ENCODE assay signal across 13 mouse cellular contexts in the genomic region with DNA sequence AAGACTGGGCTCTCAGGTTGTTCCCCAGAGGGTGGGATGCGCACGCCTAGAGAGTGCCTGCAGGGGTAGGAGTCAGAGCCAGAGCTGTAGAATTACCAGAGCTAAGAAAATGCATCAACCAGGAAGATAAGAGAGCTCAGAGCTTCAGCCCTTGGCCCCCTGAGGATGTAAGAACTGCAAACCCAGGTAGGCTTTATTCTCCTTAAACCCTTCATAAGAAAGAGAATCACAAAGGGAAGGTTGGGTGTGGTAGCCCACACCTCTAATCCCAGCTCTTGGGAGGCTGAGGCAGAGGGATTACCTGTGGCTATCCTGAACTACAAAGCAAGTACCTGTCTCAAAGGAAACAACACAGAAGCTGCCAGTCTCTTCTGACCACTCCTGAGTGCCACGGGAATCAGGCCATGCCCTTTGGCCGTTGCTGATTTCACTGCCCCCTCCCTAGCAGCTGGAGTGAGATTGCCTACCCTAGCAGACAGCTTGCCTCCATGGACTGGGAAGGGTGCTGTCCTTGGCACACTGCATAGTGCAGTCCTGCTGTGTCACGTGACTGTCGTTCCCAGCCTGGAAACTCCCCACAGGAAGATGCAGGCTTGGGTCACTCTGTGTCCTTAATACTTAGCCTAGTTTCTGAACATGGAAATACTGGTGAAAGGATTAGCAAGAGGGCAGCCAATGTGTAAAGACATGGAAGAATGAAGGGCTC. TPM values are rescaled to one million over a fixed set of nuclear protein-coding genes. Genes with fewer than 3 reads are reported as not detected.
DNase-seq lines count a peak whose midpoint lies in the region; ATAC-seq and TF ChIP-seq lines count a peak whose summit lies in the region.
"Had no signal": no experiment of that assay in that cellular context is flagged by ENCODE, and none has a peak within 500 bp of the region (broad histone marks: within the 10 kb centered on the region; RNA-seq: fewer than 3 reads in every experiment).

No protein-coding gene starts in this region.

- H3K9ac ChIP-seq in lung, postnatal 0 days (replicated peaks; ENCODE audit: low read depth) = no peak overlapping the region
- H3K9ac ChIP-seq in forebrain, embryonic 12.5 days = no peak overlapping the region
- H3K9ac ChIP-seq: hindbrain, embryonic 14.5 days had no signal

- H3K36me3 ChIP-seq in heart, embryonic 10.5 days = peaks cover 31% of the 10 kb centered on the region
- no peaks in the 10 kb centered on the region for H3K36me3 ChIP-seq in kidney, adult 2 months (ENCODE audit: control insufficient read depth, insufficient read depth, low read length)
- no peaks in the 10 kb centered on the region for H3K36me3 ChIP-seq in lung, postnatal 0 days (ENCODE audit: insufficient read depth, low read length)
- H3K36me3 ChIP-seq in forebrain, embryonic 12.5 days (replicated peaks) = peaks cover 26% of the 10 kb centered on the region

- no peak for TF ChIP-seq CTCF in kidney, adult 2 months (conservative IDR thresholded peaks at IDR 0.05; ENCODE audit: insufficient read depth, insufficient read length, low read depth, low read length)
- TF ChIP-seq CTCF in lung, postnatal 0 days (IDR thresholded peaks at IDR 0.05) = no peak

- no peaks in the 10 kb centered on the region for H3K9me3 ChIP-seq in heart, embryonic 10.5 days
- H3K9me3 ChIP-seq in lung, postnatal 0 days (ENCODE audit: low read length) = no peaks in the 10 kb centered on the region
- no peaks in the 10 kb centered on the region for H3K9me3 ChIP-seq in forebrain, embryonic 12.5 days

- no peak overlapping the region for H3K4me3 ChIP-seq in heart, embryonic 10.5 days
- H3K4me3 ChIP-seq in kidney, adult 2 months (ENCODE audit: insufficient read depth, low read depth, low read length) = no peak overlapping the region
- no peak overlapping the region for H3K4me3 ChIP-seq in lung, postnatal 0 days (ENCODE audit: low read depth, low read length)
- no peak overlapping the region for H3K4me3 ChIP-seq in forebrain, embryonic 12.5 days (replicated peaks)

- TF ChIP-seq EP300 in lung, postnatal 0 days (IDR thresholded peaks at IDR 0.05) = no peak

- ATAC-seq in lung, postnatal 0 days = peak; percentile 55
- ATAC-seq in forebrain, embryonic 12.5 days (ENCODE audit: low FRiP score) = no peak

- TF ChIP-seq POLR2A in kidney, adult 2 months (IDR thresholded peaks at IDR 0.05; ENCODE audit: low read depth, low read length) = no peak

- peaks cover 1% of the 10 kb centered on the region; the same call in 1 of the 2 replicates for H3K27me3 ChIP-seq in heart, embryonic 10.5 days (ENCODE audit: insufficient read depth, poor library complexity, severe bottlenecking)
- no peaks in the 10 kb centered on the region for H3K27me3 ChIP-seq in kidney, adult 2 months (replicated peaks; ENCODE audit: control insufficient read depth, insufficient read depth, low read length)
- no peaks in the 10 kb centered on the region for H3K27me3 ChIP-seq in lung, postnatal 0 days (replicated peaks; ENCODE audit: insufficient read depth, low read length)
- H3K27me3 ChIP-seq in forebrain, embryonic 12.5 days = peaks cover 2% of the 10 kb centered on the region; the same call in 1 of the 2 replicates

- H3K27ac ChIP-seq in heart, embryonic 10.5 days = no peak overlapping the region
- peak overlapping the region; percentile 6; the same call in 1 of the 2 replicates for H3K27ac ChIP-seq in kidney, adult 2 months (ENCODE audit: insufficient read depth, low read depth, low read length)
- no peak overlapping the region for H3K27ac ChIP-seq in lung, postnatal 0 days (ENCODE audit: low read length)
- H3K27ac ChIP-seq in forebrain, embryonic 12.5 days = no peak overlapping the region
- H3K27ac ChIP-seq: hindbrain, embryonic 14.5 days; stomach, postnatal 0 days had no signal

- DNase-seq in heart, adult 11 months = peak; percentile 98
- no peak for DNase-seq in heart, embryonic 10.5 days (ENCODE audit: low spot score)
- DNase-seq in adrenal gland, postnatal 10 days = peak; percentile 63
- DNase-seq in kidney, adult 2 months = peak; percentile 86
- DNase-seq in lung, postnatal 0 days (ENCODE audit: low spot score) = peak; percentile 71
- no peak for DNase-seq in layer of hippocampus, postnatal 10 days (ENCODE audit: low spot score in 2 of 2)
- DNase-seq in right cerebral cortex, adult 18-20 months = no peak
- DNase-seq: cerebellum, postnatal 25 days; midbrain, embryonic 14.5 days had no signal

- 49% methylated on average over 6 of the region's 6 CpGs for WGBS in heart, embryonic 10.5 days
- WGBS in kidney, adult 2 months = 34% methylated on average over 6 of the region's 6 CpGs
- 49% methylated on average over 6 of the region's 6 CpGs for WGBS in lung, postnatal 0 days
- WGBS in forebrain, embryonic 12.5 days = 42% methylated on average over 6 of the region's 6 CpGs

- peaks cover 19% of the 10 kb centered on the region for H3K4me1 ChIP-seq in heart, embryonic 10.5 days
- peaks cover 28% of the 10 kb centered on the region; the same call in 1 of the 2 replicates for H3K4me1 ChIP-seq in kidney, adult 2 months (ENCODE audit: control insufficient read depth, insufficient read depth, low read length)
- H3K4me1 ChIP-seq in lung, postnatal 0 days (ENCODE audit: insufficient read depth, low read depth, low read length) = no peaks in the 10 kb centered on the region
- peaks cover 20% of the 10 kb centered on the region for H3K4me1 ChIP-seq in forebrain, embryonic 12.5 days

- H3K4me2 ChIP-seq in lung, postnatal 0 days (replicated peaks; ENCODE audit: low read depth, low read length) = no peak overlapping the region
- H3K4me2 ChIP-seq in forebrain, embryonic 12.5 days = no peak overlapping the region
- H3K4me2 ChIP-seq: hindbrain, embryonic 14.5 days had no signal

RNA-seq across cellular contexts. Expression of a gene that starts 5.4 kb away (rescaled TPM):
- polyA plus RNA-seq in heart, embryonic 10.5 days (2016; fragmentation: Nextera tagmentation; extraction: Ambion mirVana) = not detected in 2 replicates
- not detected for total RNA-seq in adrenal gland, postnatal 10 days (2021)
- 0.09 TPM in 1 of 2 replicates, not detected in the other for polyA plus RNA-seq in kidney, adult 2 months (2012; rRNA removed)
- polyA plus RNA-seq in lung, postnatal 0 days (2015; fragmentation: Nextera tagmentation; extraction: Ambion mirVana) = 0.18 and 0.25 TPM in 2 replicates
- not detected for total RNA-seq in layer of hippocampus, postnatal 10 days (2021)
- polyA plus RNA-seq in forebrain, embryonic 12.5 days (2016; fragmentation: Nextera tagmentation; extraction: Ambion mirVana) = 0.20 TPM in 1 of 2 replicates, not detected in the other
- total RNA-seq: adrenal gland, adult 18-20 months had no signal
- polyA plus RNA-seq: hindbrain, embryonic 14.5 days; midbrain, embryonic 14.5 days had no signal

RNA-seq across cellular contexts. Expression of a gene that starts 43.4 kb away (rescaled TPM):
- 66.0 and 68.5 TPM in 2 replicates for polyA plus RNA-seq in heart, embryonic 10.5 days (2016; fragmentation: Nextera tagmentation; extraction: Ambion mirVana)
- 10 to 100 TPM; 52.0 to 63.0 TPM for total RNA-seq in adrenal gland, postnatal 10 days (2021)
- 27.3 and 30.0 TPM in 2 replicates for polyA plus RNA-seq in kidney, adult 2 months (2012; rRNA removed)
- 30.7 and 33.5 TPM in 2 replicates for polyA plus RNA-seq in lung, postnatal 0 days (2015; fragmentation: Nextera tagmentation; extraction: Ambion mirVana)
- 10 to 100 TPM; 59.2 to 63.1 TPM for total RNA-seq in layer of hippocampus, postnatal 10 days (2021)
- 83.9 and 92.1 TPM in 2 replicates for polyA plus RNA-seq in forebrain, embryonic 12.5 days (2016; fragmentation: Nextera tagmentation; extraction: Ambion mirVana)

Comparison
In these comparisons a context has a peak if more than half of its experiments do, and no peak if none do; other contexts are left out.
1. DNase-seq: peak in heart, adult 11 months (single experiment), adrenal gland, postnatal 10 days (single experiment), kidney, adult 2 months (single experiment) and lung, postnatal 0 days (single experiment); none in heart, embryonic 10.5 days (single experiment), layer of hippocampus, postnatal 10 days (0 of 2) and right cerebral cortex, adult 18-20 months (single experiment).